Mouse (Mus musculus) kidney, postnatal 0 days (tissue): ENCODE data around the gene Dnase2a. TPM values are rescaled to one million over a fixed set of nuclear protein-coding genes. Genes with fewer than 3 reads are reported as not detected.
"Not testable (repeated sequence)": the region's sequence is repeated elsewhere in the genome, so short reads cannot be mapped to it uniquely, and the experiment has no call there.

ENCODE experiments used
- ATAC-seq: fragments of 200-750 bp; cut with Nextera tagmentation; replicated peaks from 2 replicates; pipeline ENCODE4 v1.8.0; 2017; ENCODE audit warnings: low read depth, moderate number of reproducible peaks, moderate TSS enrichment, moderate library complexity; ENCODE audit not compliant: low FRiP score
- DNase-seq: peaks from one replicate; pipeline ENCODE4 v3.0.0-alpha.2; 2016; ENCODE audit warnings: low spot score
- H3K27ac ChIP-seq: fragments of 300-500 bp; sonication (generic); 2 replicates; pipeline ENCODE4 v1.5.1; 2014; ENCODE audit warnings: mild to moderate bottlenecking
- H3K27me3 ChIP-seq: fragments of 300-500 bp; sonication (generic); 2 replicates; pipeline ENCODE4 v1.6.1; 2014; ENCODE audit warnings: low read length, mixed read lengths; ENCODE audit not compliant: insufficient read depth
- H3K36me3 ChIP-seq: fragments of 300-500 bp; sonication (generic); 2 replicates; pipeline ENCODE4 v1.6.1; 2014; ENCODE audit warnings: low read length, mixed read lengths; ENCODE audit not compliant: insufficient read depth
- H3K4me1 ChIP-seq: fragments of 300-500 bp; sonication (generic); replicated peaks from 2 replicates; pipeline ENCODE4 v1.6.1; 2014; ENCODE audit warnings: antibody characterized with exemption, low read length, mixed read lengths; ENCODE audit not compliant: insufficient read depth
- H3K4me2 ChIP-seq: fragments of 300-500 bp; sonication (generic); 2 replicates; pipeline ENCODE4 v1.6.1; 2014; ENCODE audit warnings: mild to moderate bottlenecking, low read length, moderate library complexity, mixed read lengths
- H3K4me3 ChIP-seq: fragments of 300-500 bp; sonication (generic); replicated peaks from 2 replicates; pipeline ENCODE4 v1.5.1; 2014; ENCODE audit warnings: low read depth, low read length
- H3K9ac ChIP-seq: fragments of 300-500 bp; sonication (generic); 2 replicates; pipeline ENCODE4 v1.6.1; 2014; ENCODE audit warnings: low read depth, low read length
- H3K9me3 ChIP-seq: fragments of 300-500 bp; sonication (generic); replicated peaks from 2 replicates; pipeline ENCODE4 v1.6.1; 2016; ENCODE audit warnings: low read length, inconsistent platforms, mixed read lengths
- CTCF ChIP-seq: IDR thresholded peaks from 2 replicates; pipeline ENCODE4 v1.5.1; 2016; ENCODE audit warnings: antibody characterized with exemption, low read depth, mild to moderate bottlenecking, moderate library complexity
- WGBS: fragments of 180-500 bp; shearing (Covaris S2); extraction: QIAGEN DNeasy Blood & Tissue Kit; methylation state at CpG from one replicate; pipeline ENCODE4 v1.1.7; 2014; 5-methylcytosine and 5-hydroxymethylcytosine counted together
- polyA plus RNA-seq: library from polyadenylated mRNA; unstranded; fragments of >200 nt; fragmentation: Nextera tagmentation; extraction: Ambion mirVana; gene quantifications from 2 replicates; pipeline ENCODE4 v1.2.1, GENCODE M21; 2015

Dnase2a gene
- polyA plus RNA-seq, 1 experiment from 2014 or later, result 13.2 TPM

DNA sequence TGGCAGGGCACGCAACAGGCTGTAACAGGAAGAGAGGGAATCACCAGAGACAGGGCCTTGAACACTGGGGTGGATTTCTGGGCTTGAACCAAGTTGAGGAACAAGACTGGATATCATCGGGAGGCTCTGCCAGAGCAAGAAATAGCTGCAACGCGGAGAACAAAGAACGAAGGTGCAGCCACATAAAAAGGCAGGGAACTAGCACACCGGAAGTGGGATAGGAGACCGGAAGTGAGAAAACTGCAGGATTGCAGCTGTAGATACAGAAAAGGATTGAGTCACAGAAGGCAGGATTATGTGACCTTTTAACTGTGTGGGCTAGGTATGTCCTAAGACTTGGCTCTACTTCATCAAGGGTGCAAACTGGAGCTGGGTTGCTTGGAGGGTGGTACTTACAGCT is 4.0 kb upstream of the Dnase2a start:
- DNase-seq (no peak), ATAC-seq (no peak)
- TF ChIP-seq CTCF, result no peak
- Histone ChIP-seq H3K4me1 (peaks cover 6% of the 10 kb centered on the region; the same call in 1 of the 2 replicates), H3K4me2 (no peak overlapping the region), H3K36me3 (no peaks in the 10 kb centered on the region), H3K9ac (no peak overlapping the region), H3K27me3 (no peaks in the 10 kb centered on the region), H3K9me3 (no peaks in the 10 kb centered on the region), H3K4me3 (no peak overlapping the region), H3K27ac (no peak overlapping the region)
- WGBS, result 88% methylated on average over 7 of the region's 7 CpGs

DNA sequence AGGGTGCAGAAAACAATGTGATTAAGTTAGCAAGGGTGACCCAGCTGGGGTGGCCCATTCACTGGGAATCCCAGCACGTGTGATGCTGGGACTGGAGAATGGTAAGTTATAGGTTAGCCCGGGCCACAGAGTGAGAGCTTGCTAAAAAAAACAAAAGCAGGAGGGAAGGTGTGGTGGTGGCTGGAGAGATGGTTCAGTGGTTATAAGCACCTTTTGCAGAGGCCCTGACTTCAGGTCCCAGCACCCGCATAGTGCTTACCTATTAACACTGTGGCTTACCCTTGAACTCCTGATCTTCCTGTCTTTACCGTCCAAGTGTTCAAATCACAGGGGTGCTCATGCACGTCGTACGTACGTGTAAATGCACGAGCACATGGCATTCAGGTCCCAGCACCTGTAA is 1.3 kb upstream of the Dnase2a start:
- Histone ChIP-seq H3K36me3 (no peaks in the 10 kb centered on the region), H3K4me2 (no peak overlapping the region), H3K4me1 (peaks cover 6% of the 10 kb centered on the region; the same call in 1 of the 2 replicates), H3K27me3 (peaks cover 4% of the 10 kb centered on the region), H3K27ac (no peak overlapping the region), H3K9me3 (no peaks in the 10 kb centered on the region), H3K9ac (no peak overlapping the region), H3K4me3 (no peak overlapping the region)
- 80% methylated on average over 9 of the region's 9 CpGs for WGBS
- ATAC-seq (no peak), DNase-seq (no peak)
- TF ChIP-seq CTCF, result no peak

DNA sequence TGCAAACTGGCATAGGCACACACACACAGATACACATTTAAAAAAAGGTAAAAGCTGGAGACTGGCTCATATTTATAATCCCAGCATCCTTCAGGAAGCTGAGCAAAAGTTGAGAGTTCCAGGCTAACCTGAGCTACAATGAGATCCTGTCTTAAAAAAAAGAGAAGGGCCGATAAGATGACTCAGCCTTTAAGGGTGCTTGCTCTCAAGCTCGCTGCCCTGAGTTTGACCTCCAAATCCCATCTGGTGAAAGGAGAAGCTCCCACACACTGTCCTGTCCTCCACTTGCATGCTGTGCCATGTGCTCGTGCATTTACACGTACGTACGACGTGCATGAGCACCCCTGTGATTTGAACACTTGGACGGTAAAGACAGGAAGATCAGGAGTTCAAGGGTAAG is 867 bp upstream of the Dnase2a start:
- H3K27me3 ChIP-seq, result peaks cover 9% of the 10 kb centered on the region
- no peak overlapping the region for H3K27ac ChIP-seq
- ATAC-seq (no peak), DNase-seq (no peak)
- H3K9me3 ChIP-seq, result no peaks in the 10 kb centered on the region
- H3K4me1 ChIP-seq, result peaks cover 10% of the 10 kb centered on the region; the same call in 1 of the 2 replicates
- TF ChIP-seq CTCF, result no peak
- no peak overlapping the region for H3K4me3 ChIP-seq
- H3K4me2 ChIP-seq, result no peak overlapping the region
- WGBS, result 45% methylated on average over 8 of the region's 8 CpGs
- H3K9ac ChIP-seq, result no peak overlapping the region
- H3K36me3 ChIP-seq, result no peaks in the 10 kb centered on the region

DNA sequence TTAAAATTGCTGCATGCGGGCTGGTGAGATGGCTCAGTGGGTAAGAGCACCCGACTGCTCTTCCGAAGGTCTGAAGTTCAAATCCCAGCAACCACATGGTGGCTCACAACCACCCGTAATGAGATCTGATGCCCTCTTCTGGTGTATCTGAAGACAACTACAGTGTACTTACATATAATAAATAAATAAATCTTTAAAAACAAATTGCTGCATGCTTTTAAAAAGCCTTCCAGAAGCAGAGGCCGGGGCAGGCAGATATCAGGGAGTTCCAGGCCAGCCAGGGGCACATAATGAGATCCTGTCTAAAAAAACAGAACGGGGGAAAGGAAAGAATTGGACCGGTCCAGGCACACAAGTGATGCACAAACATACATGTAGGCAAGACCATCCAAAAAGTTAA is 381 bp upstream of the Dnase2a start:
- peak overlapping the region; percentile 58; the same call in 1 of the 2 replicates for H3K9ac ChIP-seq

DNA sequence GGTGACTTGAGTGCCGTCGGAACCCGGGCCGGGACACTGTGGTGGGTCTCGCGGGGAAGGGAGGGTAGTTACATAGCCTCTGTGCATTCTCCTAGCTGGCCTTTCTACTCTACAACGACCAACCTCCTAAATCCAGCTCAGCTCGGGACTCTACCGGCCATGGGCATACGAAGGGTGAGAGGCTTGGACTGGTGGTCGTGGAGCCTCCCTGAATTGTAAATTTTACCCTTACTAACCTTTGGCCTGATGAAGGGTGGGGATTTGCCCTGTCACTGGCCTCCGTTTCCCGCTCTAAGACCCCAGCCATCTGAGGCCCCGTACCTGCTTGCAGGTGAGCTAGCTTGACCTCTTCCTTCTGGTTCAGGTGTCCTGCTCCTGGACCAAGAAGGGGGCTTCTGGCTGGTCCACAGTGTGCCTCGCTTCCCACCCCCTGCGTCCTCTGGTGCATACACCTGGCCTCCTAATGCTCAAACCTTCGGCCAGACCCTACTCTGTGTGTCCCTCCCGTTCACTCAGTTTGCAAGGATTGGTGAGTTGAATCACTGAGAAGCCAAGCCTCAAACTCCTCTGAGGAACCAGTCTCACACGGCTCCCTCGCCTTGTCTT is 905 bp downstream of the Dnase2a start:
- Histone ChIP-seq H3K27ac (no peak overlapping the region), H3K9me3 (no peaks in the 10 kb centered on the region), H3K36me3 (no peaks in the 10 kb centered on the region), H3K4me2 (peak overlapping the region; percentile 90), H3K4me3 (peak overlapping the region; percentile 47), H3K9ac (peak overlapping the region; percentile 58), H3K27me3 (peaks cover 9% of the 10 kb centered on the region), H3K4me1 (peaks cover 15% of the 10 kb centered on the region; the same call in 1 of the 2 replicates)
- TF ChIP-seq CTCF, result no peak
- no peak for ATAC-seq
- no peak for DNase-seq
- WGBS, result 52% methylated on average over 20 of the region's 20 CpGs

More for the DNA sequence above, 381 bp upstream of the Dnase2a start:
- H3K4me1 ChIP-seq, result peaks cover 15% of the 10 kb centered on the region; the same call in 1 of the 2 replicates
- H3K27ac ChIP-seq, H3K36me3 ChIP-seq, DNase-seq, ATAC-seq, H3K9me3 ChIP-seq, H3K27me3 ChIP-seq: not testable (repeated sequence)
- peak; percentile 27; the same call in 1 of the 2 replicates for TF ChIP-seq CTCF
- peak overlapping the region; percentile 47 for H3K4me3 ChIP-seq
- H3K4me2 ChIP-seq, result peak overlapping the region; percentile 90
- 27% methylated on average over 7 of the region's 7 CpGs for WGBS

DNA sequence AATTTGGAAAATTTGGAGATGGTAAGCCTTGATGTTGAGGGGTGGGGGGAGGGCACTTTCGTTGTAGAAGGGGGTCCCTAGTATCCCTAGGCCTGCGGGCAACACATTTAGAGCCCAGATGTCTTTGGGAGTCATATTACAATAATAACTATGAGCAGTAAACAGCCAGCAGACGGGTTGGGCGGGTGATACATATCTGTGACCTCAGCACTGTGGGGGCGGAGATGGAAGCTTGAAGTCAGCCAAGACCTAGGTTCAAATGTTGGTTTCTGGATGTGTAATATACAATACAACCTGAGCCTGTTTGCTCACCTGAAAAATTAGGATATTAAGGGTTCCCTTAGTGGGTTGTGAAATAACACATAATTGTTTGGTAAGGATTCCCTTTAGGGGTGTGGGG is 1.6 kb downstream of the Dnase2a start:
- H3K4me1 ChIP-seq, result peaks cover 15% of the 10 kb centered on the region; the same call in 1 of the 2 replicates
- H3K27me3 ChIP-seq, result peaks cover 9% of the 10 kb centered on the region
- no peaks in the 10 kb centered on the region for H3K36me3 ChIP-seq
- no peak overlapping the region for H3K9ac ChIP-seq
- no peak overlapping the region for H3K4me3 ChIP-seq
- no peak for TF ChIP-seq CTCF
- H3K9me3 ChIP-seq, result no peaks in the 10 kb centered on the region
- no peak overlapping the region for H3K4me2 ChIP-seq
- DNase-seq (no peak), ATAC-seq (no peak)
- WGBS, result 62% methylated on average over 5 of the region's 5 CpGs
- H3K27ac ChIP-seq, result no peak overlapping the region
